Mouse (Mus musculus): ENCODE data around the gene Shq1. TPM values are rescaled to one million over a fixed set of nuclear protein-coding genes. Genes with fewer than 3 reads are reported as not detected.
A peak's percentile ranks its signal among the peaks of the same experiment; 100 is the strongest.

Shq1 gene
- polyA plus RNA-seq, 1 experiment, result 5.8 TPM

DNA sequence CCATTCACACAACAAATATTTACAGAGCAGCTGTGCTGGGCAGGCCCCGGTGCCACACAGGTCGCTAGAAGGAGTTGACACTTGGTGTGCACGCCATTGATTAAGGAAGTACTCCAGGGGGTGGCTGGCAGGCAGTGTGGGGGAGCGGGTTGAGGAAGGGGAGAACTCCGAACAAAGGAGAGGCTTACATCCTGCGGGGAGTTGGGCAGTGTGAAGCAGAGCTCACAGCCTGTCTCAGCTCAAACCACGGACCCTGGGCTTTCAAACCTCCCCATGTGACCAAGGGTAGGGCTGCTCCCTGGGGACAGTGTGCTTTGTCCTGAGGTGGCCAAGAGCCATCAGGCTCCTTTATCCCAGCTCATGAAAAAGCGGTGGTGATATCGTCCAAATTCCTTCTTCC, 144.9 kb downstream of the Shq1 start:
- Histone ChIP-seq H3K27ac (ENCODE audit: control insufficient read depth, insufficient read depth, low read depth, low read length) (no peak overlapping the region), H3K4me1 (ENCODE audit: control insufficient read depth, insufficient read depth, low read length) (peaks cover 20% of the 10 kb centered on the region), H3K27me3 (ENCODE audit: control insufficient read depth, insufficient read depth, low read length) (no peaks in the 10 kb centered on the region), H3K4me3 (ENCODE audit: control insufficient read depth, low read depth, low read length) (peak overlapping the region; percentile 51), H3K36me3 (ENCODE audit: control insufficient read depth, insufficient read depth, low read length) (no peaks in the 10 kb centered on the region)
- TF ChIP-seq CTCF (IDR thresholded peaks at IDR 0.05; ENCODE audit: control insufficient read depth, insufficient read depth, insufficient replicate concordance, low read depth, low read length) (no peak), POLR2A (IDR thresholded peaks at IDR 0.05; ENCODE audit: control insufficient read depth, low read depth, low read length) (no peak)

GRCm38 (mm10) chr6:100525496-100525895, 145.5 kb downstream of the Shq1 start:
- Histone ChIP-seq H3K4me3 (ENCODE audit: control insufficient read depth, low read depth, low read length) (peak overlapping the region; percentile 51), H3K36me3 (ENCODE audit: control insufficient read depth, insufficient read depth, low read length) (no peaks in the 10 kb centered on the region), H3K27me3 (ENCODE audit: control insufficient read depth, insufficient read depth, low read length) (no peaks in the 10 kb centered on the region), H3K4me1 (ENCODE audit: control insufficient read depth, insufficient read depth, low read length) (peaks cover 20% of the 10 kb centered on the region), H3K27ac (ENCODE audit: control insufficient read depth, insufficient read depth, low read depth, low read length) (no peak overlapping the region)
- TF ChIP-seq POLR2A (IDR thresholded peaks at IDR 0.05; ENCODE audit: control insufficient read depth, low read depth, low read length) (no peak), CTCF (IDR thresholded peaks at IDR 0.05; ENCODE audit: control insufficient read depth, insufficient read depth, insufficient replicate concordance, low read depth, low read length) (no peak)

DNA sequence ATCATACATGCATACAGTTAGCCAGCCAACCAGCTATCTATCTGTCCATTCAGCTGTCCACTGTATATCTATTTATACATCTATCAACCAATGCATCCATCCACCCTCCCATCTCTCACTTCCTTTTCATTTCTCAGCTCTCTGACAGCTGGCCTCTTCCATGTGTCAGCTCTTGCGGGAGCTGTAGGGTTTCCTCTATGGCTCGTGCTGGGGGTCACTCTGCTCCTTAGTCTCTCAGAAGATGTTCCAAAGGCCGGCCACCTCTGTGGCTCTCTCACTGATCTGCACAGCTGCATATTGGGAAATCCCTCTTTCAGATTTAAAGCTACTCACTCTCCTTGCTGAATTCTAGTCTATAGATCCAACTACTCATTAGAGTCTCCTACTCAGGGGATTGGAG, 148.5 kb downstream of the Shq1 start:
- H3K27me3 ChIP-seq (ENCODE audit: control insufficient read depth, insufficient read depth, low read length), result no peaks in the 10 kb centered on the region
- TF ChIP-seq POLR2A (IDR thresholded peaks at IDR 0.05; ENCODE audit: control insufficient read depth, low read depth, low read length), result no peak
- H3K4me3 ChIP-seq (ENCODE audit: control insufficient read depth, low read depth, low read length), result no peak overlapping the region
- no peak overlapping the region for H3K27ac ChIP-seq (ENCODE audit: control insufficient read depth, insufficient read depth, low read depth, low read length)
- H3K4me1 ChIP-seq (ENCODE audit: control insufficient read depth, insufficient read depth, low read length), result peaks cover 18% of the 10 kb centered on the region
- H3K36me3 ChIP-seq (ENCODE audit: control insufficient read depth, insufficient read depth, low read length), result no peaks in the 10 kb centered on the region

DNA sequence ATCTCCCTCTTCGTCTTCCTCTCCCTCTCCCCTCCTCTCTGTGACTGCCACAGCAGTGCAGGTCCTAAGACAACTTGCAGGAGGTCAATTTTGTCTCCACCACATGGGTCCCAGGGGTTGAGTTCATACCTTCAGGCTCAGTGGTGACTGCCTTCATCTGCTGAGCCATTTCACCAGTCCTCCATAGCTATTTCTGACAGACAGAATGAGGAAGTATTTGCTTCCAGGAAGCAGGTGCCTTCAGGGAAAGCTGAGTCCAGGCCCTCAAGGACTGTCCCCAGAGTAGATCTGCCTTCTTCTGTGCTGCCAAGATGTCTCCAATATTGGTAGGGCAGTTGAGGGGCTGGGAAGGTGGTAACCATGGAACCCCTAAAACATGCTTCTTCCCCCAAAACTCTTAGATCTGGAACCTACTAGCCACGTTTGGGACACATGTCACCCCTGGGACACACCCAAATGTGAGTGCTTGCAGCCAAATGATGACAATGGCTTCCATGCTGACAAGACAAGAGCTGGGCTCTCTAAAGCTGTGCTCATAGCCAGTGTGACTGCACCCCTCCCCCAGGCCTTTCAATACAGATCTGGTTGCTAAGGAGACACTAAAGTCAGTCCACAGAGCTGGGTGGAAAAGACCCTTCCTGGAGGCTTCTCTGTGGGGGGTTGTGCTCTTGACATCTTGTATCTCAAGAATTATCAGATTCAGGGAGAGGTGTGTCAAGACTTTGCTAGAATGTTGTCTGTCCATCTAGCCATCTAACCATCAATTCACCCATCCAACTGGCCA, 149.2 kb downstream of the Shq1 start:
- Histone ChIP-seq H3K27ac (ENCODE audit: control insufficient read depth, insufficient read depth, low read depth, low read length) (no peak overlapping the region), H3K36me3 (ENCODE audit: control insufficient read depth, insufficient read depth, low read length) (no peaks in the 10 kb centered on the region), H3K4me3 (ENCODE audit: control insufficient read depth, low read depth, low read length) (no peak overlapping the region), H3K27me3 (ENCODE audit: control insufficient read depth, insufficient read depth, low read length) (no peaks in the 10 kb centered on the region), H3K4me1 (ENCODE audit: control insufficient read depth, insufficient read depth, low read length) (peaks cover 13% of the 10 kb centered on the region)
- no peak for TF ChIP-seq CTCF (IDR thresholded peaks at IDR 0.05; ENCODE audit: control insufficient read depth, insufficient read depth, insufficient replicate concordance, low read depth, low read length)
- no peak for TF ChIP-seq POLR2A (IDR thresholded peaks at IDR 0.05; ENCODE audit: control insufficient read depth, low read depth, low read length)

DNA sequence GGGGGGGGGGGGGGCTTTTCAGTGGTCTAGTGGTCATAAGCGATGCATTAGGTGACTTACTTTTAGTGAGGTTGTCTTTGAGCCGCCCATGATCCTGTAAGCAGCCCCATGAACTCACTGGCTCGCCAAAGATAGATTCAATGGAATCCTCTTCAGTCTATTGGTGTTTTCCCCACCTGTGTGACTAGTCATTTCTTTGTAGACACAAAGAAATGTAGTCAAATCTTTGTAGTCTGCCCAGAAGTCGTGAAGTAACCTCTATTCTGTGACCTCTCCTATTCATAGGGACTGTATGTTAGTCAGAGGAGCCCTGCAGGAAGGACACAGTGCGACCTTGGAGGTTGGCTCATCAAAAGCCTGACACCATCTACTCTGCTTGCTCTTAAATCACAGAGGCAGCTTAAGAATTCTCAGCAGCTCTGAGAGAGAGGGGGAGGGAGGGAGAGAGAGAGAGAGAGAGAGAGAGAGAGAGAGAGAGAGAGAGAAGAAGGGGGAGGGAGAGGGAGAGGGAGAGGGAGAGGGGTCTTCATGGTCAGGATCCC, 150.3 kb downstream of the Shq1 start:
- TF ChIP-seq CTCF (IDR thresholded peaks at IDR 0.05; ENCODE audit: control insufficient read depth, insufficient read depth, insufficient replicate concordance, low read depth, low read length) (no peak), POLR2A (IDR thresholded peaks at IDR 0.05; ENCODE audit: control insufficient read depth, low read depth, low read length) (no peak)
- H3K36me3 ChIP-seq (ENCODE audit: control insufficient read depth, insufficient read depth, low read length), result no peaks in the 10 kb centered on the region
- peaks cover 1% of the 10 kb centered on the region; the same call in 1 of the 2 replicates for H3K4me1 ChIP-seq (ENCODE audit: control insufficient read depth, insufficient read depth, low read length)
- H3K4me3 ChIP-seq (ENCODE audit: control insufficient read depth, low read depth, low read length), result no peak overlapping the region
- no peak overlapping the region for H3K27ac ChIP-seq (ENCODE audit: control insufficient read depth, insufficient read depth, low read depth, low read length)
- no peaks in the 10 kb centered on the region for H3K27me3 ChIP-seq (ENCODE audit: control insufficient read depth, insufficient read depth, low read length)

DNA sequence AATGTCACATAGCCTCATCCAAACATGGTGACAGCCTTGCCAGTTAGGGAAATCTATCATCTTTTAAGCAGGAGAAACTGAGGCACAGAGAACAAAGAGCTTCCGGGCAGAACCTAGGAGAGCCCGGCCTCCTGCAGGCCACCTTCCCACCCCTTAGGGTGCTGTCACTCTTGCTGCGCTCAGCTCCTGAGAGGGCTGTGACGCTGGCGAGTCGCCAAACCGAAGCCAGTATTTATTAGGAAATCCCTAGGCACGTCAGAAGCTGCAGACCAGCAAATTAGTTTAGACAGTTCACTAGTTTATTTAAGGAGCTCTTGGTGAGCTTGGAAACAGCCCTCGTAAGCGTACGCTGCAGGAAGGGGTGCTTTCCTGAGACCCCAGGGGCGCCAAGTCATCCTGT, 151.1 kb downstream of the Shq1 start:
- Histone ChIP-seq H3K4me1 (ENCODE audit: control insufficient read depth, insufficient read depth, low read length) (no peaks in the 10 kb centered on the region), H3K4me3 (ENCODE audit: control insufficient read depth, low read depth, low read length) (no peak overlapping the region), H3K27me3 (ENCODE audit: control insufficient read depth, insufficient read depth, low read length) (no peaks in the 10 kb centered on the region), H3K27ac (ENCODE audit: control insufficient read depth, insufficient read depth, low read depth, low read length) (no peak overlapping the region), H3K36me3 (ENCODE audit: control insufficient read depth, insufficient read depth, low read length) (no peaks in the 10 kb centered on the region)
- TF ChIP-seq POLR2A (IDR thresholded peaks at IDR 0.05; ENCODE audit: control insufficient read depth, low read depth, low read length), result no peak
- no peak for TF ChIP-seq CTCF (IDR thresholded peaks at IDR 0.05; ENCODE audit: control insufficient read depth, insufficient read depth, insufficient replicate concordance, low read depth, low read length)

Other genes with a start within 250 kb of the Shq1 start
- gene Gxylt2, start 33.6 kb upstream of the Shq1 start, polyA plus RNA-seq (2012; rRNA removed), result 1.6 and 2.0 TPM in 2 replicates
- gene Ppp4r2, start 162.5 kb upstream of the Shq1 start, polyA plus RNA-seq (2012; rRNA removed), result 38.9 and 43.6 TPM in 2 replicates

Measured in testis, adult 2 months (tissue).